Comparison of ENCODE assay signal across 29 mouse cellular contexts in the genomic region with DNA sequence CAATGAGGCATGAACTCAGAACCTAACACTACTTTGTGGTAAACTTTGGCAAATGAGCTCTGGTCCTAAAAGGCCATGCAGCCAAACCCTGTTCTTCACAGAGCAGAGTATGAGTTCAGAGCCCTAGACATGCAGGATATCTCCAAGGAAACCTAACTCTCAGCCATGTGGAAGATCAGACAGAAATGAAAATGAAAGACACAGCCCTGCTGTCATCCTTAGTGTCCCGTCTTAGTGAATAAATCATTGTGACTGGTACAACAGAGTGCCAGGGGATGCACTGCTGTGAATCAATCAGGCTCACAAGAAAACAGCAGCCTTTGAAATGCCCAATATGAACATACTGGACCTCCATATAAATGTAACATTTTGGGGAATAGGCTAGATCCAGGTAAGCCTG.
A peak's percentile ranks its signal among the peaks of the same experiment; 100 is the strongest.
DNase-seq lines count a peak whose midpoint lies in the region; ATAC-seq and TF ChIP-seq lines count a peak whose summit lies in the region.
"Had no signal": no experiment of that assay in that cellular context is flagged by ENCODE, and none has a peak within 500 bp of the region (broad histone marks: within the 10 kb centered on the region; RNA-seq: fewer than 3 reads in every experiment).

No protein-coding gene starts in this region.

- TF ChIP-seq CTCF in midbrain, postnatal 0 days (IDR thresholded peaks at IDR 0.05): no peak

- no peak overlapping the region for H3K27ac ChIP-seq in hindbrain, embryonic 15.5 days (replicated peaks)
- H3K27ac ChIP-seq in hindbrain, embryonic 11.5 days (ENCODE audit: low read depth, low read length): no peak overlapping the region
- H3K27ac ChIP-seq in midbrain, embryonic 13.5 days: no peak overlapping the region
- no peak overlapping the region for H3K27ac ChIP-seq in midbrain, embryonic 11.5 days (ENCODE audit: low read depth, low read length)
- H3K27ac ChIP-seq in midbrain, postnatal 0 days (ENCODE audit: low read depth, low read length): no peak overlapping the region
- H3K27ac ChIP-seq: embryonic facial prominence, embryonic 12.5 days; forebrain, embryonic 10.5 days; heart, embryonic 15.5 days; hindbrain, embryonic 13.5 days; intestine, embryonic 15.5 days; layer of hippocampus, adult 2 months; liver, embryonic 13.5 days; macrophage; stomach, postnatal 0 days had no signal

- H3K4me3 ChIP-seq in hindbrain, embryonic 15.5 days: no peak overlapping the region
- no peak overlapping the region for H3K4me3 ChIP-seq in hindbrain, embryonic 11.5 days (ENCODE audit: low read depth, low read length)
- H3K4me3 ChIP-seq in midbrain, embryonic 13.5 days (replicated peaks): no peak overlapping the region
- H3K4me3 ChIP-seq in midbrain, embryonic 11.5 days (ENCODE audit: low read depth, low read length): no peak overlapping the region
- no peak overlapping the region for H3K4me3 ChIP-seq in midbrain, postnatal 0 days (ENCODE audit: low read depth, low read length)
- H3K4me3 ChIP-seq: embryonic facial prominence, embryonic 12.5 days; forebrain, embryonic 10.5 days; heart, embryonic 15.5 days; hindbrain, embryonic 13.5 days; intestine, embryonic 15.5 days; layer of hippocampus, adult 2 months; liver, embryonic 13.5 days had no signal

- ATAC-seq in hindbrain, embryonic 15.5 days (ENCODE audit: low FRiP score, low read depth): peak; percentile 56; the same call in 1 of the 2 replicates
- ATAC-seq in hindbrain, embryonic 11.5 days (ENCODE audit: low FRiP score): no peak
- peak; percentile 60; the same call in 1 of the 2 replicates for ATAC-seq in midbrain, embryonic 13.5 days
- ATAC-seq in midbrain, embryonic 11.5 days (ENCODE audit: low FRiP score): no peak
- peak; percentile 60; the same call in 1 of the 2 replicates for ATAC-seq in midbrain, postnatal 0 days (ENCODE audit: low FRiP score)
- ATAC-seq: CD4-positive, CD25-positive, alpha-beta regulatory T cell, adult 4 months; forebrain, embryonic 16.5 days; intestine, embryonic 15.5 days; lung, postnatal 0 days had no signal

- H3K27me3 ChIP-seq in hindbrain, embryonic 15.5 days: no peaks in the 10 kb centered on the region
- no peaks in the 10 kb centered on the region for H3K27me3 ChIP-seq in hindbrain, embryonic 11.5 days (ENCODE audit: control insufficient read depth, insufficient read depth, low read length)
- no peaks in the 10 kb centered on the region for H3K27me3 ChIP-seq in midbrain, embryonic 13.5 days
- H3K27me3 ChIP-seq in midbrain, embryonic 11.5 days (ENCODE audit: control insufficient read depth, insufficient read depth, low read length): no peaks in the 10 kb centered on the region
- no peaks in the 10 kb centered on the region for H3K27me3 ChIP-seq in midbrain, postnatal 0 days (ENCODE audit: insufficient read depth, low read length)
- H3K27me3 ChIP-seq: embryonic facial prominence, embryonic 12.5 days; heart, embryonic 15.5 days; hindbrain, embryonic 13.5 days; intestine, embryonic 15.5 days; liver, embryonic 13.5 days had no signal

- WGBS in hindbrain, embryonic 15.5 days: 23% methylated on average over 1 of the region's 1 CpGs
- 45% methylated on average over 1 of the region's 1 CpGs for WGBS in hindbrain, embryonic 11.5 days
- WGBS in midbrain, embryonic 13.5 days: 45% methylated on average over 1 of the region's 1 CpGs
- WGBS in midbrain, embryonic 11.5 days: 61% methylated on average over 1 of the region's 1 CpGs
- 39% methylated on average over 1 of the region's 1 CpGs for WGBS in midbrain, postnatal 0 days

- H3K9me3 ChIP-seq in hindbrain, embryonic 15.5 days: no peaks in the 10 kb centered on the region
- H3K9me3 ChIP-seq in hindbrain, embryonic 11.5 days (ENCODE audit: control insufficient read depth, low read length): no peaks in the 10 kb centered on the region
- H3K9me3 ChIP-seq in midbrain, embryonic 13.5 days: no peaks in the 10 kb centered on the region
- H3K9me3 ChIP-seq in midbrain, embryonic 11.5 days (ENCODE audit: control insufficient read depth, low read length): no peaks in the 10 kb centered on the region
- H3K9me3 ChIP-seq in midbrain, postnatal 0 days (ENCODE audit: low read length): no peaks in the 10 kb centered on the region
- H3K9me3 ChIP-seq: embryonic facial prominence, embryonic 12.5 days; forebrain, embryonic 10.5 days; heart, embryonic 15.5 days; hindbrain, embryonic 13.5 days; intestine, embryonic 15.5 days; liver, embryonic 13.5 days had no signal

- H3K4me1 ChIP-seq in hindbrain, embryonic 15.5 days (replicated peaks): no peaks in the 10 kb centered on the region
- no peaks in the 10 kb centered on the region for H3K4me1 ChIP-seq in hindbrain, embryonic 11.5 days (replicated peaks; ENCODE audit: control insufficient read depth, insufficient read depth, low read length)
- H3K4me1 ChIP-seq in midbrain, embryonic 13.5 days (replicated peaks): no peaks in the 10 kb centered on the region
- no peaks in the 10 kb centered on the region for H3K4me1 ChIP-seq in midbrain, embryonic 11.5 days (ENCODE audit: control insufficient read depth, insufficient read depth, low read length)
- H3K4me1 ChIP-seq in midbrain, postnatal 0 days (ENCODE audit: insufficient read depth, low read length): no peaks in the 10 kb centered on the region
- H3K4me1 ChIP-seq: embryonic facial prominence, embryonic 12.5 days; forebrain, embryonic 10.5 days; heart, embryonic 15.5 days; hindbrain, embryonic 13.5 days; intestine, embryonic 15.5 days; liver, embryonic 13.5 days had no signal

- H3K9ac ChIP-seq in hindbrain, embryonic 15.5 days: no peak overlapping the region
- no peak overlapping the region for H3K9ac ChIP-seq in hindbrain, embryonic 11.5 days (ENCODE audit: low read depth, low read length)
- no peak overlapping the region for H3K9ac ChIP-seq in midbrain, embryonic 13.5 days (replicated peaks)
- H3K9ac ChIP-seq in midbrain, embryonic 11.5 days (ENCODE audit: low read length): no peak overlapping the region
- H3K9ac ChIP-seq in midbrain, postnatal 0 days (replicated peaks; ENCODE audit: low read length, poor library complexity, severe bottlenecking): no peak overlapping the region
- H3K9ac ChIP-seq: embryonic facial prominence, embryonic 12.5 days; heart, embryonic 15.5 days; hindbrain, embryonic 13.5 days; intestine, embryonic 15.5 days; liver, embryonic 13.5 days had no signal

- no peaks in the 10 kb centered on the region for H3K36me3 ChIP-seq in hindbrain, embryonic 15.5 days
- no peaks in the 10 kb centered on the region for H3K36me3 ChIP-seq in hindbrain, embryonic 11.5 days (ENCODE audit: control insufficient read depth, insufficient read depth, low read length)
- H3K36me3 ChIP-seq in midbrain, embryonic 13.5 days: no peaks in the 10 kb centered on the region
- no peaks in the 10 kb centered on the region for H3K36me3 ChIP-seq in midbrain, embryonic 11.5 days (ENCODE audit: control insufficient read depth, insufficient read depth, low read length)
- no peaks in the 10 kb centered on the region for H3K36me3 ChIP-seq in midbrain, postnatal 0 days (ENCODE audit: insufficient read depth, low read length)
- H3K36me3 ChIP-seq: embryonic facial prominence, embryonic 12.5 days; forebrain, embryonic 10.5 days; heart, embryonic 15.5 days; hindbrain, embryonic 13.5 days; intestine, embryonic 15.5 days; liver, embryonic 13.5 days had no signal

- H3K4me2 ChIP-seq in hindbrain, embryonic 15.5 days: no peak overlapping the region
- H3K4me2 ChIP-seq in hindbrain, embryonic 11.5 days (replicated peaks; ENCODE audit: low read depth, low read length): no peak overlapping the region
- H3K4me2 ChIP-seq in midbrain, embryonic 13.5 days (replicated peaks): no peak overlapping the region
- H3K4me2 ChIP-seq in midbrain, embryonic 11.5 days: no peak overlapping the region
- H3K4me2 ChIP-seq in midbrain, postnatal 0 days (ENCODE audit: low read depth, low read length, poor library complexity, severe bottlenecking): no peak overlapping the region
- H3K4me2 ChIP-seq: embryonic facial prominence, embryonic 12.5 days; heart, embryonic 15.5 days; hindbrain, embryonic 13.5 days; intestine, embryonic 15.5 days; liver, embryonic 13.5 days had no signal

- no peak for DNase-seq in hindbrain, embryonic 11.5 days (ENCODE audit: low spot score)
- DNase-seq in midbrain, embryonic 11.5 days (ENCODE audit: low spot score, missing footprints): no peak
- DNase-seq in midbrain, postnatal 0 days (ENCODE audit: low spot score): peak; percentile 66
- DNase-seq in gastrocnemius, adult 8-10 months (ENCODE audit: low spot score in 2 of 2): no peak
- DNase-seq in lung, postnatal 10 days: no peak
- DNase-seq: adrenal gland, postnatal 25 days; cerebellum, adult 2 months; embryo, embryonic 11 days; gastrocnemius, postnatal 10 days; kidney, adult 2 months; kidney, postnatal 36 days; liver, embryonic 13.5 days; lung, adult 18-20 months; right cerebral cortex, postnatal 4 days; thymus, adult 2 months; thymus, postnatal 4 days had no signal

Comparison
In these comparisons a context has a peak if more than half of its experiments do, and no peak if none do; other contexts are left out.
1. ATAC-seq: peak in hindbrain, embryonic 15.5 days (single experiment), midbrain, embryonic 13.5 days (single experiment) and midbrain, postnatal 0 days (single experiment); none in hindbrain, embryonic 11.5 days (single experiment) and midbrain, embryonic 11.5 days (single experiment).